In genomic region chr7:3617242-3617995, GRCm38 (mm10) we compare ENCODE assay signal across 8 mouse cellular contexts. TPM values are rescaled to one million over a fixed set of nuclear protein-coding genes. Genes with fewer than 3 reads are reported as not detected.
DNase-seq lines count a peak whose midpoint lies in the region; ATAC-seq lines count a peak whose summit lies in the region.

TSS of gene Ndufa3 (plus strand) at chr7:3617373.

- peaks cover 21% of the 10 kb centered on the region for H3K36me3 ChIP-seq in lung, embryonic 16.5 days (ENCODE audit: control insufficient read depth, insufficient read depth, low read length)

- DNase-seq in MN1 (ENCODE audit: low spot score) = peak; percentile 88
- peak; percentile 85 for DNase-seq in cerebellum, adult 8-10 months
- DNase-seq in forelimb bud, embryonic 11.5 days (ENCODE audit: low read depth, low spot score) = peak; percentile 89
- DNase-seq in layer of hippocampus, adult 9-10 months (ENCODE audit: low spot score) = peak; percentile 57
- peak; percentile 43 for DNase-seq in ovary, postnatal 10 days (ENCODE audit: low spot score)
- peak; percentile 85 to 86 for DNase-seq in thymus, postnatal 10 days (ENCODE audit: low spot score in 2 of 2)

- peak within 1 kb of the TSS; percentile 77 for H3K4me3 ChIP-seq in lung, embryonic 16.5 days (ENCODE audit: low read length)

- H3K4me2 ChIP-seq in lung, embryonic 16.5 days (ENCODE audit: low read depth, low read length) = peak within 1 kb of the TSS; percentile 55

- no peaks in the 10 kb centered on the region for H3K9me3 ChIP-seq in lung, embryonic 16.5 days (ENCODE audit: control insufficient read depth, low read length)

- peak within 1 kb of the TSS; percentile 65 for H3K27ac ChIP-seq in lung, embryonic 16.5 days (ENCODE audit: low read length)

- peak within 1 kb of the TSS; percentile 88 for H3K9ac ChIP-seq in lung, embryonic 16.5 days (ENCODE audit: low read length)

- no peaks in the 10 kb centered on the region for H3K27me3 ChIP-seq in lung, embryonic 16.5 days (ENCODE audit: control insufficient read depth, insufficient read depth, low read depth, low read length)

- peak; percentile 100 for ATAC-seq in hematopoietic stem cell, adult 5-6 weeks (replicated peaks in 1 of 2; ENCODE audit: insufficient read depth in 1 of 2, low FRiP score in 2 of 2, low TSS enrichment in 1 of 2, low read depth in 1 of 2, poor library complexity in 2 of 2, severe bottlenecking in 2 of 2)
- ATAC-seq in lung, embryonic 16.5 days (ENCODE audit: low read depth) = peak; percentile 98

- peaks cover 5% of the 10 kb centered on the region for H3K4me1 ChIP-seq in lung, embryonic 16.5 days (replicated peaks; ENCODE audit: control insufficient read depth, insufficient read depth, low read length)

- WGBS in lung, embryonic 16.5 days = under 1% methylated on average over 32 of the region's 32 CpGs

RNA-seq across cellular contexts. Expression of gene Ndufa3, which starts in this region (rescaled TPM):
- 150 and 232 TPM in 2 replicates for total RNA-seq in hematopoietic stem cell, adult 5-6 weeks (2017)
- 502 and 505 TPM in 2 replicates for polyA plus RNA-seq in lung, embryonic 16.5 days (2015; fragmentation: Nextera tagmentation; extraction: Ambion mirVana)

Comparison
In these comparisons a context has a peak if more than half of its experiments do, and no peak if none do; other contexts are left out.
1. Peak in every context shown above with its lines: DNase-seq, ATAC-seq, H3K4me3 ChIP-seq and H3K27ac ChIP-seq.